ENCODE assay signal across 8 mouse cellular contexts in genomic region chr17:26009540-26009939, GRCm38 (mm10). TPM values are rescaled to one million over a fixed set of nuclear protein-coding genes. Genes with fewer than 3 reads are reported as not detected.
DNase-seq lines count a peak whose midpoint lies in the region; ATAC-seq lines count a peak whose summit lies in the region.

No protein-coding gene starts in this region.

- H3K9me3 ChIP-seq in hindbrain, embryonic 14.5 days (ENCODE audit: control insufficient read depth, low read length), result no peaks in the 10 kb centered on the region

- 32% methylated on average over 4 of the region's 4 CpGs for WGBS in hindbrain, embryonic 14.5 days

- H3K4me3 ChIP-seq in hindbrain, embryonic 14.5 days (replicated peaks; ENCODE audit: low read length), result no peak overlapping the region

- no peak overlapping the region for H3K9ac ChIP-seq in hindbrain, embryonic 14.5 days

- H3K4me2 ChIP-seq in hindbrain, embryonic 14.5 days (replicated peaks), result no peak overlapping the region

- no peaks in the 10 kb centered on the region for H3K4me1 ChIP-seq in hindbrain, embryonic 14.5 days (replicated peaks; ENCODE audit: control insufficient read depth, insufficient read depth, low read length)

- H3K36me3 ChIP-seq in hindbrain, embryonic 14.5 days (replicated peaks; ENCODE audit: control insufficient read depth, insufficient read depth), result peaks cover 84% of the 10 kb centered on the region

- no peak overlapping the region for H3K27ac ChIP-seq in hindbrain, embryonic 14.5 days

- peak; percentile 87 for DNase-seq in R1 (ENCODE audit: low read depth, low spot score)
- DNase-seq in cerebellum, adult 9-11 months, result peak; percentile 81
- DNase-seq in frontal cortex, postnatal 14 days (ENCODE audit: low spot score in 2 of 2), result peak; percentile 57 to 74
- DNase-seq in hindbrain, embryonic 14.5 days (ENCODE audit: low spot score), result peak; percentile 95
- DNase-seq in layer of hippocampus, postnatal 36 days, result peak; percentile 71 to 78
- DNase-seq in lung, postnatal 36 days, result peak; percentile 92
- peak; percentile 91 to 92 for DNase-seq in right cerebral cortex, adult 2 months (ENCODE audit: low spot score in 2 of 2)
- peak; percentile 76 for DNase-seq in yolk sac, embryonic 10.5 days (ENCODE audit: low spot score)

- no peaks in the 10 kb centered on the region for H3K27me3 ChIP-seq in hindbrain, embryonic 14.5 days (ENCODE audit: control insufficient read depth, insufficient read depth, low read length)

- peak; percentile 86; the same call in 1 of the 2 replicates for ATAC-seq in hindbrain, embryonic 14.5 days (ENCODE audit: low FRiP score)

RNA-seq across cellular contexts. Expression of gene Capn15, which starts 23.9 kb away (rescaled TPM):
- 21.5 and 27.5 TPM in 2 replicates for polyA plus RNA-seq in hindbrain, embryonic 14.5 days (2014; fragmentation: Nextera tagmentation; extraction: Ambion mirVana)
- 10 to 100 TPM; 52.5 to 60.2 TPM for total RNA-seq in layer of hippocampus, postnatal 36 days (2021)

RNA-seq across cellular contexts. Expression of gene A930017K11Rik, which starts 57.2 kb away (rescaled TPM):
- polyA plus RNA-seq in hindbrain, embryonic 14.5 days (2014; fragmentation: Nextera tagmentation; extraction: Ambion mirVana), result 0.44 and 1.8 TPM in 2 replicates
- total RNA-seq in layer of hippocampus, postnatal 36 days (2021), result under 1 TPM; 0.95 to 0.96 TPM

RNA-seq across cellular contexts. Expression of gene Rab11fip3, which starts 59.8 kb away (rescaled TPM):
- polyA plus RNA-seq in hindbrain, embryonic 14.5 days (2014; fragmentation: Nextera tagmentation; extraction: Ambion mirVana), result 27.4 and 29.5 TPM in 2 replicates
- total RNA-seq in layer of hippocampus, postnatal 36 days (2021), result 100 to 1,000 TPM in 1 of 2 experiments, 10 to 100 TPM in 1; 99.5 to 112 TPM
